Mouse (Mus musculus) erythroblast, embryonic 14.5 days (primary cell): ENCODE data around the gene Sgpp1.

Experiments
- GATA1 ChIP-seq: IDR thresholded peaks from 2 replicates; pipeline ENCODE4 v1.6.1; 2012; ENCODE audit warnings: low read length, inconsistent platforms, mixed read lengths
- TAL1 ChIP-seq: IDR thresholded peaks from 3 replicates; pipeline ENCODE4 v1.6.1; 2012; ENCODE audit warnings: low read length, inconsistent platforms, mixed read lengths

GRCm38 (mm10) chr12:75733331-75734070, 2.0 kb downstream of the Sgpp1 start:
- TF ChIP-seq GATA1 (no peak), TAL1 (no peak)
